Mouse (Mus musculus): Measurements from ENCODE around the gene Arhgef25.

- TF ChIP-seq CTCF (conservative IDR thresholded peaks at IDR 0.05; ENCODE audit: low read length) (no peak), POU5F1 (IDR thresholded peaks at IDR 0.05; ENCODE audit: borderline replicate concordance, low read length) (no peak), NANOG (IDR thresholded peaks at IDR 0.05; ENCODE audit: borderline replicate concordance, low read length) (no peak)
Observed at GRCm38 (mm10) chr10:127183759-127184158, 6.1 kb downstream of the Arhgef25 start.

Data from E14TG2a.4 (cell line).